Mouse (Mus musculus) CH12F3 (cell line): Measurements from ENCODE around the gene Cyb5rl.

Experiments
- in situ Hi-C: fragments of 300-500 bp; cut with MboI; formaldehyde crosslinking; loops from 2 replicates; pipeline ENCODE4 v1.14.3; 2020; ENCODE audit warnings: low sequenced_read_pairs

Gene Cyb5rl

GRCm38 (mm10) chr4:107066252-107067124, at the start of gene Cyb5rl, which contains the start of gene Mrpl37:
Gene Cyb5rl, plus strand, starts transcription at chr4:107066988.
Gene Mrpl37, minus strand, starts transcription at chr4:107066868.
- in situ Hi-C loops: no loop called here

GRCm38 (mm10) chr4:107017257-107017656, 49.5 kb upstream of the Cyb5rl start:
- in situ Hi-C loops: no loop called here

GRCm38 (mm10) chr4:107018521-107018920, 48.3 kb upstream of the Cyb5rl start:
- in situ Hi-C loops: no loop called here

GRCm38 (mm10) chr4:107019027-107019426, 47.8 kb upstream of the Cyb5rl start:
- in situ Hi-C loops: no loop called here

DNA sequence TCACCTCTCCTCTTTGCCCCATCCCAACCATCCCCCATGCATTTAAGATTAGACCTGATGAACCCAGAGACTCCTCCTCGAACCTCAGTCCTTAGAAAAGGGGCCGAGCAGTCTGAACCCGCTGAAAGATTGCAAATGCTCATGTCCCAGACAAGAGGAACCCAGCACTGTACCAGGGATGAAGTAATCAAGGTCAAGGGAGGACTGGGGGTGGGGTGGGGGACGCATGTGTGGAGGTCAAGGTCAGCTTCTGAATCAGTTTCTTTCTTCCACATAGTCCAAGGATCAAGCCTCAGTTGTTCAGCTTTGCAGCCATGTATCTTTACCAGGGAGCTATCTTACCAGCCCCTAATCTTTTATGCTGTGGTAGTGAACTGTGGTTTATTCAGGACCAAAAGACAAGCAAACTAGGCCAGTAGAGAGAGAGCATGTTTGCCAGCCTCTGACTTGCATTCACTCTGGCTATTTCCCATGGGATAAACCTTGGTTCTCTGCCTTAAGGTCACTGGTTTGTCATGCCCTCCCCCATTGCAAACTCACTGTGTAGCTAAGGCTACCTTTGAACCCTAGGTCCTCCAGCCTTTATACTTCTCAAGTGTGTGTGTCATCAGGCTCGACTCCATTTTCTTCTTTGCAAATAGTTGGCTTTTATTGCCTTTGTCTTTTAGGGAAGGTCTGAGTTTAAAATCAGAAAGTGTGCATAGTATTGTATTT, 46.3 kb upstream of the Cyb5rl start:
- in situ Hi-C loops: no loop called here

DNA sequence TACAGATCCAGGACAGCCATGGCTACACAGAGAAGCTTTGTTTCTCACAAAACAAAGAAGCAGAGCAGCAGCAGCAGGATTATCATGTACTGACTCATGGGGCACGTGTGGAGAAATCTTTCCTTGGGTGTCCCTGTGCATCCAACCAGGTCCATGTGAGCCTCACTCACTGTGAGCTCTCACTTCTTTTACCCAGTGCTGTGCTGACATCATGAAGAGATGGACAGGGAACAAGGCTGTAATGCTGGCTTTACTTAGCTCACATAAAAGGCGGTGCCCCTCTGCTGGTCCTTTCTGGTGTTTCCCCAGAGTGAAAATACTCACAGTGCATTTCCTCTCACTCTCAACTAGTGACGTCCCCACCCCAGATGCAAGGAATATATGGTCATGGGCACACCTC, 45.3 kb upstream of the Cyb5rl start:
- in situ Hi-C loops: no loop called here

DNA sequence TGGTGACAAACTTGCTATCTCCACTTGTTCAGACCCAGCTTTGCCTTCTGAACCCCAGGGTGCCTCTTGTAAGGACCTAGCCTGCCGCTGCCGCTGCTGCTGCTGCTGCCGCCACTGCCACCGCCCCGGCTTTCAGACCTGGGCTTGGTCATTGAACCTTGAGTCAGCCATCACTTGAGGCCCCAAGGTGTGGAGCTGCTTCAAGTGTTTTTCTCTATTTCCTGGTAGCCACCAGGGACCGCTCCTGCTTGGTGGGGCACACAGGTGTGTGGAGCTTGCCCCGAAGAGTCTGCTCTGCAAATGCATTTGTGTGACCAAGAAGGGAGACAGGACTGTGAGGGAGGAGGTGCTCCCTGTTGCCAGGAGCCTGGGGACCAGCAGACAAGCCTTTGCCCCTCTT, 41.9 kb upstream of the Cyb5rl start:
- in situ Hi-C loops: no loop called here

GRCm38 (mm10) chr4:107025369-107025768, 41.4 kb upstream of the Cyb5rl start:
- in situ Hi-C loops: no loop called here

DNA sequence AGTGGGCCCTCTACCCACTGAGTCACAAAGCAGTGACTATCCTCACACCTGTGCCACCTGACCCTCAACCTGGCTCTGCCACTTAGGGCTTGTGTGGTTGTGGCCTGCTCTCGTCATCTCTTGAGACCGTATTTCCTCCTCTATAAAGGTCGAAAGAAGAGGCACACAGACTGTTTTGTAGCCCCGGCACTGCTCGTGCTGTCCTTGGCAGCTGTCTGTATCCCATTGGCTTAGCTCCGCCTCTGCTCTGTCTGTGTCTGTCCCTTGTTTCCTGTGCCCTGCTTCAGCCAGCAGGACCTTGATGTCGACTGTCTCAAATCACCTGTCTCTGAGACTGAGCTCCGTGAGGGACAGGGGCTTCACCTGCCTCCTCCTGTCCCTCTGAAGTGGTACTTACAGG, 40.3 kb upstream of the Cyb5rl start:
- in situ Hi-C loops: no loop called here

DNA sequence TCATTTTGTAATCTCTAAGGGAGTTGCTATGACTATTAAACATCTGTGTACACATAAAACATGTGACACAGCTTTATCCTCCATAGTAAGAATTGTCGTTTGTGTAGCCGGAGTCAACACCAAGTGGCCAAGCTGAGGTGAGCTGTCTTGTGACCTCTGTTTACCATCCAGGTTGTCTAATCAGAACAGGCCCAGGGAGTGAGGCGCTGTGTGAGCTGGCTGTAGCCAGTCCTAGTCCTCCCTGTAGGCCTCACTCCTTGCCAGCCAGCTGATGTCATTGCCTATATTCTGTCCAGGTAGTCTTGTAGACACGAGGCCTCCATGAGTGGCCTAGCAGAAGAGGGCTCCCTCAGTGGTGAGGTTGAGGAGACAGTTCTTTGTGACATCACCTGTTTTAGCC, 31.1 kb upstream of the Cyb5rl start:
- in situ Hi-C loops: no loop called here

DNA sequence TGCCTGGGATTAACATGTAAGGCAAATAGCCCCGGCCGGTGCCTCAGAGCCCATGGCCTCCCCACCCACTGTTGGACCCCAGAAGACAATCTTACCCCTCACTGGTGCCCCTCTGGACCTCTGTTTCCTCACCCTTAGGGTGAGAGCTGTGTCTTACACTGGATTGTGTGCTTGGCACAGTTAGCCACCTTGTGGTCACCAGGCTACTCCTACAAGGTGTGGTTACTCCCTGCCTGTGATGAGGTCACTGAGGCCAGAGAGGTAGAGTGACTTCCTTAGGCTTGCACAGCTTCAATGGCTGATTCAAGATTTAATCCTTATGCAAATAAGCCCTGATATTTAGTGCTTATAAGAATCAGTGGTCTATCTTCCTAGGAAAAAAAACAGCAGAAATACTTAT, 29.8 kb upstream of the Cyb5rl start:
- in situ Hi-C loops: no loop called here

DNA sequence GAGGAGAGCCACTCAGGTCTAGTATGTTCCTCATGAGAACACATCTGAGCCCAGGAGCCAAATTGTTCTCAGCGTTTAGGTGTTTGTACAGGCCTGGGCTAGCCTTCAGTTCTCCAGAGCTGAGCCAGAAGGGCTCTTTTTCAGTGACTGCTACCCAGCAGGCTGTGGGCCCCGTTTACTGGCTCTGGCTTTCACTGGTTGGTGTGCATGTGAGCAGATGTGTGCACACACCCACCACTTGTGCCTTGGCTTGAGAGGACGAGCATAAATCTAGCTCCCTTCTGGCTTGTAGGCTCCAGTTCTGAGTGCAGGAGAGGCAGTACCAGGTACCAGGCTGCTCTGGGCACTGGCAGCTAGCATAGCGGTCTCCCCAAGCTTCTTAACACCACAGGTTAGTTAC, 28.5 kb upstream of the Cyb5rl start:
- in situ Hi-C loops: no loop called here

DNA sequence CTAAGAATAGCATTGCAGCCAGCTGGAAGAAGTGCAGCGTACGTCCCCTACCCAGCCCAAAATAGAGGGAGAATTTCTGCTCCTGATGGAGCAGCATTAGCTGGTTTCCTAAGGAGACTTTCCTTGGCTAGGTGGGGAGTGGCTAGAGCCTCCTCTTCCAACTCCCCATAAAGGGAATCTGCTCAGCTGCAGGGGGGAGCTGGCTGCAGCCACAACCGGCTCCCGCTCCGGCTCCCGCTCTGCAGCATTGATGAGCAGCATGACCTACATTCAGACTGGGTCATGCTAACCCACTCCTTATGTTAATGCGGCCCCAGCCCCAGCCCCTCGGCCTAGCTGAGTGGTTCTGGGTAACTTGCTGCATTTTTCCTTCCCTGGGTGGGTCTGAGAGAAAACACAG, 27.5 kb upstream of the Cyb5rl start:
- in situ Hi-C loops: no loop called here

- in situ Hi-C loops: no loop called here
These were observed 24.5 kb upstream of the Cyb5rl start for GRCm38 (mm10) chr4:107042304-107042703.

- in situ Hi-C loops: no loop called here
These were observed 21.6 kb upstream of the Cyb5rl start for GRCm38 (mm10) chr4:107045188-107045587.

DNA sequence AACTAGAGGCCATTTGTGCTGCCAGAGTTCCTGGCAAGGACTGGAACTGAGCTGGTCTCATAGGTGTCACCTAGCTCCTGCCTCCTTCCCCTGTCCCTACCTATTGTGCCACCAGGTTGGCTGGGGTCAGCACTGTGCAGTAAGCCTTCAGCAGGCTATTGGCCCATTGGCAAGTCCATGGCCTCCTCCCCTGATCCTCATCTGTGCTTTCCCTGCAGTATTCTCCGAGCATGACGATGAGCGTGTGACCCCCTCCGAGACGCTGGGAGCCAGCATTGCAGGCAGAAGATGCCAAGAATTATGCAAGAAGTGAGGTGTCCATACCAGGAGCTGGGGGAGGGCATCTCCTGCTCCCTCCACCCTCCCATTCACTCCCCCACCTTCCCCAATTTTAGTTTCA, 19.0 kb upstream of the Cyb5rl start:
- in situ Hi-C loops: no loop called here

GRCm38 (mm10) chr4:107048568-107049162, 18.1 kb upstream of the Cyb5rl start:
- in situ Hi-C loops: no loop called here

DNA sequence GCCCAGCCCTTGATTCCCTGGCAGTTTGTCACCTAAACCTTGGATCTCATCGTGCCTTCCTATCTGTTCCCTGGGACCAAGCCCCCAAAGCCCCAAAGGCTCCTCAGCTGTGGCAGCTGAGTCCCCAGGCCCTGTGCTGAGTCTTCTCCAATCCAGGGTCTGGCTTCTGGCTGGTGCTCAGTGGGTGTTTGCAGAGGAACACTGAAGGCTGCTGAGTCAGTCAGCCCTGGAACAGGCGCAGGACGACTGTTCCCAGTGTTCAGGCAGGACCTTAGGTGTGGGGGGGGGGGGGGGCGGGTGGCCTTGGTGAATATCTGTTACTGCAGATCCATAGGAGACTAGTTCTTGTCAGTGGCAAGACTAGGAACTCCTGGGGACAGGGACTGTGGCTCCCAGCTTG, 14.9 kb upstream of the Cyb5rl start:
- in situ Hi-C loops: no loop called here

DNA sequence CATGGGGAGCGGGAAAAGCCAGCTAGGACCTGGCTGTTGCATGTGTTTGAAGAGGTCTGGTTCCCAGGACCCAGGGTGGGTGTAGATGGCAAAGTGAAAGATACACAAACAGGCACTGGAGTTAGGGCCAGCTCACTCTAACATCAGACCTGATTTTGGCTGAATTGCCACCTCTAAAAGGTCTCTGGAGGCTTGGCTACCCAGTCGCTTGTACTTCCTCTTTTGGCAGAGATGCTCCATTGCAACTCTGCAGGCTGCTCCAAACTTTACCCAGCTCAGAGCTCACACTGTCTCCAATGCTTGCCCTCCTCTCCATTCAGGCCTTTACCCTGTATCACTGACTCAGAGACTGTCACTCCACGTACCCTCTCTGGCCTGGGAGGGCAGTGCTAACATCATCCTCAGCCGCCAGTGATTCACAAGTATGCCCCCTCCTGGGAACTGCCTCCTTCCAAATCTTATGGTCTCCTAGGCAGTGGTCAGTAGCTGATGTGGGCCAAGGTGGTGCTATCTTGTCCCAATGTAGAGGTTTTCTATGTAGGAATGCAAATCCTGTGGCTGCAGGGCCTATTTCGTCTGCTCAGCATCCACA, 13.7 kb upstream of the Cyb5rl start:
- in situ Hi-C loops: no loop called here

GRCm38 (mm10) chr4:107056088-107056487, 10.7 kb upstream of the Cyb5rl start:
- in situ Hi-C loops: no loop called here

- in situ Hi-C loops: no loop called here
These were observed 8.4 kb upstream of the Cyb5rl start for GRCm38 (mm10) chr4:107058346-107058745.
